Mouse (Mus musculus): ENCODE data around the gene Il20ra.

GRCm38 (mm10) chr10:19745662-19746061 lies 33.3 kb downstream of the Il20ra start:
- TF ChIP-seq GATA1 (IDR thresholded peaks at IDR 0.05; ENCODE audit: borderline replicate concordance, low read length) (no peak), FLI1 (IDR thresholded peaks at IDR 0.05; ENCODE audit: low read length) (no peak)

Measured in megakaryocyte, embryonic 14.5 days (primary cell).